Mouse (Mus musculus) brown adipose tissue, adult 24 weeks (tissue): ENCODE results near the gene Wrnip1. TPM values are rescaled to one million over a fixed set of nuclear protein-coding genes. Genes with fewer than 3 reads are reported as not detected.

Source experiments
- H3K27ac ChIP-seq: fragments of 200-500 bp; replicated peaks from 2 replicates; pipeline ENCODE4 v1.5.1; 2012; ENCODE audit warnings: low read depth, mild to moderate bottlenecking, low read length
- H3K4me1 ChIP-seq: fragments of 200-500 bp; 2 replicates; pipeline ENCODE4 v1.6.1; 2012; ENCODE audit warnings: low read length, mixed read lengths; ENCODE audit not compliant: control insufficient read depth, insufficient read depth, insufficient read length
- H3K4me3 ChIP-seq: fragments of 200-500 bp; 2 replicates; pipeline ENCODE4 v1.5.1; 2012; ENCODE audit warnings: low read depth, mild to moderate bottlenecking, low read length, moderate library complexity; ENCODE audit not compliant: insufficient read depth
- polyA plus RNA-seq: library from polyadenylated mRNA; stranded (reverse); fragments of >200 nt; gene quantifications from 2 replicates; pipeline ENCODE4 v1.2.4, GENCODE M21; 2012; ENCODE audit not compliant: missing spikeins, insufficient read depth, insufficient read length

Wrnip1 gene
- 4.9 and 8.0 TPM in 2 replicates for polyA plus RNA-seq

DNA sequence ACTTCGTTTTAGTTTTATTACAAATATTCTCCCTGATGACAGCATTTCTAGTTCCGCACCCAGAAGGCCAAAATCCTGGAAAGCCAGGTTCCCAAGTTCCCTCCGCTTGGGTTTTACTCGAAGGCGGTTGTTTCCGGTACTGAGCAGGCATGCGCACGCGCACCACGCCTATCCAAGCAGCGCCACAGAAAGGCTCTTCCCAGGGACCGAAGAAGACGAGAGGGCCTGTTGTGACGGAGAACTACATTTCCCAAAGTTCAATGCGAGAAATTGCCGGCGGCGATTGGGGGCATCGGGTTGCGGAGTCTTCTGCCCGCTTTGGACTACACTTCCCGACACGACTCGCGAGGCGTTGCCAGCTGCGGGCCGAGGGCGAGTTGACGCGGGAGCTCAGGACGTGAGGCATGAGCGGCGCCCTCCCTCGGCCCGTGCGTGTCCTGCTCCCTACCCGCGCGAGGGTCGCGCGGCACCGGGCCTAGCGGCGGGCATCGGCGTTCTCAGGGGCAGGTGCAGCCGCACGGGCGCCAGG, at the start of gene Wrnip1:
Wrnip1 (plus strand) TSS at position 346 of the 529 bp plus-strand sequence.
- H3K4me3 ChIP-seq = peak within 1 kb of the TSS; percentile 75
- H3K4me1 ChIP-seq = peaks cover 3% of the 10 kb centered on the region; the same call in 1 of the 2 replicates
- peak within 1 kb of the TSS; percentile 42 for H3K27ac ChIP-seq

DNA sequence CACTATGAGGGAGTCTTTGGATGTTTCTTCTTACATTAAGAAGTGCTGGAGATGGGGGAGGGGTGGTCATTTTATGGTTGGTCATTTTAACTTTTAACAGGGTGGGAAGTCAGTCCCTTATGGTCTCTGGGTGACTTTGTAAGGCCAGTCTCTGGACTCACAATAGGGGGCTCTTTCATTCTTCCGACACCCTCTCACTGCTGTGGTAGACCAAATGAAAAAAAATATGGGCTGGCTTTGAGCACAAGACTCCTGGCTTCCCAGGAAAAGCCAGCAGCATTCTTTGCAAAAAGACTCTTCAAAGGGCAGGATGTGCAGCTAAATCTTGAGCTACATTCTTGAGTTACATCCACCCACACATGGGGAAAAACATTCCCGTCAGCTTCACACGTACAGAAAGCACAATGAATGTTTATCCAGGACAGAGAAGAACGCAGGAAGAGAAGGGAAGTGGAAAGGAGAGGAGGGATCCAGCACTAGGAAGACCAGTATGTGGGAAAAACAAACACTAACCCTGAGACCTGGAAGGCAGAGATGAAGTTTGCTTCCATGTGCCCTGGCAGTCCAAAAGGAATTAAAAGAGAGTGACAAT, 49.7 kb upstream of the Wrnip1 start:
- no peak overlapping the region for H3K27ac ChIP-seq
- no peaks in the 10 kb centered on the region for H3K4me1 ChIP-seq
- H3K4me3 ChIP-seq = no peak overlapping the region

DNA sequence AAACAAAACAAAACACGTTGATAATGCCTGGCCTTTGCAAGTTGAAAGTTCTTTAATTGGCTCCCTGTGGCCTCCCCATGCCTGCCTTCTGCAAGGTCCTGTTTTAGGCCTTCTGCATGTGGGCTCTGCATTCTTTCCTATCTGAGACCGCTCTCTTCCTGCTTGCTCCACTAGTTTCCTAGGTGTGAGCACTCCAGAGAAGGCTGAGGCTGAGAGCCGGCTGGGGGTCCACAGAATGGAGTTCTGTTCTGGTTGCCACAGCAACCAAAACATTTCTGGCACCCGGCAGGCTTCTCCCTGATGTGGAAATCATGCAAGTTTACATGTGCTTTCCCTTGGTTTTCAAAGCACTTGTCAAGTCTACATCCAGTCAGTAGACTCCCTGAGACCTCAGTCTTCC, 42.8 kb upstream of the Wrnip1 start:
- peaks cover 3% of the 10 kb centered on the region for H3K4me1 ChIP-seq
- no peak overlapping the region for H3K27ac ChIP-seq
- H3K4me3 ChIP-seq = no peak overlapping the region

DNA sequence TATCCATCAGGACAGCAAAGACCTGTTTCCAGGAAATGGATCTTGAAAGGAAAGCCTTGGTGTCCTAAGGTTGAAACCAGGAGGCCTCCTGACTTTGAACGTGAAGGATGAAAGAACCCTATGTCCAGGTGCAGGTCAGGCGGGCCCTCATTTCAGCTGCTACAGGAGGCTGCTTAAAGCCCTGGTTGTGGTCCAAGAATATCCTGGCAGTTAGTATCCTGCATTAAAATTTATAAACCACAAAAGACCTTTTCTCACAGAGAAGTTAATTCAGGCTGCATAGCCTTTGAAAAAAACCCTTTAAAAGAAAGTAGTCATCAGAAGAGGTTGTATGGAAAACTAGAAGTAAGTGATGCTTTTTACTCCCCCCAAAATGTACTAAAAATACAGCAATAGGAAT, 41.0 kb upstream of the Wrnip1 start:
- Histone ChIP-seq H3K4me1 (peaks cover 3% of the 10 kb centered on the region), H3K4me3 (no peak overlapping the region), H3K27ac (no peak overlapping the region)

DNA sequence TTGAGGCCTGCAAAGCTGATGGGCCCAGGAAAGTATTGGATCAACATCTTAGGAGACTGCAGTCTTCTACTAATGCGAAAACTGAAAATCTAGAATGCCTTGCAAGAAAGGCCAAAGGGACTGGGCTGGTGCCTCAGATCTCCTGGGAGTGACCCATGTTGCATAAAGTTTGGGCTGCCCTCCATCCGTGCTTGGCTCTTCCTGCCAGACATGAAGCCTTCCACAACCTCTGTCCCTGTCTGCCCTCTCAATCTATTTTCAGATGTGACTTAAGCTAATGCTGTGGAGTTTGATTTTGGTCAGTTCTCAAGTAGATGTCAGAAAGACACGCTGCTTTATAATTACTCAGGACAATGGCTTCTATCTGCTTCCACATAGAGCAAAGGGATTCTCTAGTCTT, 38.7 kb upstream of the Wrnip1 start:
- H3K27ac ChIP-seq = no peak overlapping the region
- H3K4me3 ChIP-seq = no peak overlapping the region
- peaks cover 3% of the 10 kb centered on the region for H3K4me1 ChIP-seq

DNA sequence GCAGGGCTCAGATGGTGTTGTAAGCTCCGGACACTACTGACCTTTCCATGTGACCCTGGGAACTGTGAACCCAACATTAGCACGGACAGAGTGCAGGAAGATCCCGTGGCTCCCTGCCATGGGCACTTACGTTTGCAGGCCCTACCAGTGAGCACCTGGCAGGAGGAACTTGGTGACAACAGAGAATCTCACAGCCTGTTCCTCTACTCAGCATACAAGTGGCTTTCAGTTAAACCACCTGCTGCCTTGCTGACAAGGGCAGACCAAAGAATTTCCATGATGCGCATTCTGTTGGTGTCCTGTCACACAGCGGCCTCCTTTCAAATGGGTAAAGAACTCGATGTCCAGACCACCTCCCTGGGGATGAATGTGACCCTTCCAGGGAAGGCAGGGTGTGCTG, 37.4 kb upstream of the Wrnip1 start:
- Histone ChIP-seq H3K27ac (no peak overlapping the region), H3K4me3 (no peak overlapping the region), H3K4me1 (peaks cover 3% of the 10 kb centered on the region)

DNA sequence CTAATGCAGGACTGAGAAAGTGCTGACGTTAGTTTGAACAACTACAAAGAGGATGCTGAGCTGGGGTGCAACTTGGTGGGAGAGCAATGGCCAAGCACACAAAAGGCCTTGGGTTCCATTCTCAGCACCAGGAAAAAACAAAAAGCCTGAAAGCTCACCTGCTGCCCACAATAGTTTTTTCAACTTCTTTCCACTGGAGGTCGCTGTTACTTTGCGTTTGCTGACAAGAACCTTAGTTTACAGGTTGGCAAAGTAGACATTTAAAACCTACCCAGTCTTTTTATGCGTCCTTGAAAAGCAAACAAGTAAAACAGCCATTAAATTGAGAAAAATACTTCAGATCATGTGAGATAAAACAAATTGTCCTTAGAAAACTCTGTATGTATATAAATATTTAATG, 33.7 kb upstream of the Wrnip1 start:
- no peaks in the 10 kb centered on the region for H3K4me1 ChIP-seq
- H3K27ac ChIP-seq = no peak overlapping the region
- no peak overlapping the region for H3K4me3 ChIP-seq

DNA sequence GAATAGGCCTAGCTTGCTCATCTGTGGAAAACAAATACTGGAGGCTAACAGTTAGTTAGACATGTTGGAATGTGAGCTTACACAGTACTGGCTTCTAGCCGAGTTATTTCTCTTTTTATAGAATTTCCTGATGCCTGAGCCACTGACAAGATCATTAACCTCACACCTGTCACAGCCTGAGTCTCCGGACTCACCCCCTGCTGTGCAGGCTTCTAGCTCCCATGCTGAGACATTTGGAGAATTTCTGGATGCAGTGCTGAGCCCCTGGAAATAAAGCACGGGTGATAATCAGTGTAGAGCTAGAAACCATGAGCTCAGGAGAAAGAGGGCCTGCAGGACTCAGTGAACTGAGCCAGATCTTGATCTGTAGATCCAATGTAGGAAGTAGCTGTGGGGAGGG, 31.9 kb upstream of the Wrnip1 start:
- Histone ChIP-seq H3K27ac (no peak overlapping the region), H3K4me1 (no peaks in the 10 kb centered on the region), H3K4me3 (no peak overlapping the region)

DNA sequence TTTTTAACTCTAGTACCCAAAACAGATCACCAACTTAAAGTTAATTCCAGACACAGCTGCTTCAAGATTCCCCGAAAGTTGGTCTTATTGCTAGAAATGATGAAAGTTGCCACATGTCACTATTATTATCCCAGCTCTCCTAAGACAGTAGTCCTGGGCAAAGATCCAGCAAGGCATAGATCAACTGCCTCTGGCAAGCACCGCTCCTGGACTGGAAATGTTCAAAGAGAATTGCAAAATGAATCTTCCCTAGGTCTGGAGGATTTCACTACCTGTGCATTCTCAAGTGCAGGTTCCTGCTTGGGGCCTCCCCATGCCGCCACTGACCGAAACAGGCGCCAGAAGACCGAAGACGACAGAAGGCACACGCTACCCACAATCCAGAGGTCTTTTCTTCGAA, 25.9 kb upstream of the Wrnip1 start:
- Histone ChIP-seq H3K4me1 (peaks cover 3% of the 10 kb centered on the region; the same call in 1 of the 2 replicates), H3K27ac (no peak overlapping the region), H3K4me3 (no peak overlapping the region)

DNA sequence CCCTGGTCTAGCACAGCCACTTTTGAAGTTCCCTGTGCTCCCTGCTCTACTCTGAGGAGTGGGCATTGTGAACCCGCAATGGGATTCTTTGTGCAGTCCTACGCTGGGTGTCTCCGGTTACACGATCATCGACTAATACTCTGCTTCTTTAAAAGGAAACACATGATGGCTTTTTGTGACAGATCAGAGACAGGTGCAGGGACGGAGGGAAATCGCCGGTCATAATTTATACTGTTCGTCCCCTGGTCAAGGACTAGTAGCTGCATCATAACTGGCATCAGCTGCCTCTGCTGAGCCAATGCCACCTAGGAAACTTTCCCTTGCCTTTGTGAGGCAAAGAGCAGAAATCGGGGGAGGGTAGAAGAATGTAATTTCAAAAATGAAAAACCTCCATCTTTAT, 25.5 kb upstream of the Wrnip1 start:
- H3K4me1 ChIP-seq = peaks cover 3% of the 10 kb centered on the region; the same call in 1 of the 2 replicates
- no peak overlapping the region for H3K27ac ChIP-seq
- H3K4me3 ChIP-seq = no peak overlapping the region

DNA sequence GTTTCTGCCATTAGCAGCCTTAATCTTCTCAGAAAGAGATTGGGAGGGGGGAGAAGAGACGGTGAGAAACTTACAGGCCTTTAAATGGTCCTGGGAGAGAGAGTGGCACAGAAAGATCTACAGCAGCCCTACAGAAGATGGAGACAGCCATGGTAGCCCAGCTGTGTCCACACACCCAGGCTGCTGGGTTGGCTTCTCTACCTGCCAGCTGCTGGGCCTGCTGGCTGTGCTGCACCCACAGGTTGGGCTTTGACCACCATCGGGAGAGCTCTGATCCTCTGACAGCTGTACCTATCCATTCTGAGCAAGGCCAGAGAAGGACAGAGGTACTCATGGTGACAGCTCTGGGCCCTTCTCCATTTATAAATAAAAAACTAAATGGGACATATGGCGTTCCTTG, 23.0 kb upstream of the Wrnip1 start:
- peaks cover 3% of the 10 kb centered on the region; the same call in 1 of the 2 replicates for H3K4me1 ChIP-seq
- no peak overlapping the region for H3K27ac ChIP-seq
- no peak overlapping the region for H3K4me3 ChIP-seq

DNA sequence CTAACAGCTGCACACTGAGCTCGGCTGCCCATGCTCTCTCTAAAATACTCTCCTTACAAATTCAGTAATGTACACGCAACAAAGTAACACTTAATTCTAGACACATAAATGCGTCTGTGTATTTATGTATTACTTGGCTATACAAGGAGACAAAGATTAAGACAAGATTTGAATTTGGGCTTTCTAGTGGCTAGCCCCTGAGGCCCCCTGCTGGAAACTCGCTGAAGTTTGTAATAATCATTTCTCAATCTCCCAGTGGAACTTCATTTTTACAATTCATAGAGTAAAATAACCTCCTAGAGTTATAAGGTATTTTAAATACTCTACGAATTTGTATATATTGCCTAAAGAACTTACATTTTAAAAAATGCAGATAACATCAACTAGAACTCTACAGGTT, 18.8 kb upstream of the Wrnip1 start:
- no peak overlapping the region for H3K27ac ChIP-seq
- H3K4me3 ChIP-seq = no peak overlapping the region
- no peaks in the 10 kb centered on the region for H3K4me1 ChIP-seq

DNA sequence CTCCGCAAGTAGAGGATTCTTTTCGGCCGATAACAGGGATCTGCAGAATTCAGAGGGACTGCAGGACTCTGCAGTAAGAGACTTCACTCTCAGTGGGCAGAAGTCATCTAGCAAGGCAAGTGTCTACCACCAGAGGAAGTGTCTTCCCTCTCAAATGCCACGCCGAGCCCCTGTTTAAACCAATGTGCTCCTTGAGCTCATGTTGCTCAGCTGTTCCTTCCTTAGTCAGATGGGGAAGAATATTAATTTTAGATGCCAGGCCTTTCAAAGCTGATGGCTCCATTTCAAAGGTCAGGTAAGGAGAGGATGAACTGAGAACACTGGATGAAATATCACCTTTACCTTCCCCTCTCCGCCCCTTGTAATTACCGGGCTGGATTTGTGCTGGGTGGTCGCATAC, 18.0 kb upstream of the Wrnip1 start, which contains the start of gene Mylk4:
Mylk4 (minus strand) TSS at position 139 of the 400 bp plus-strand sequence.
- Histone ChIP-seq H3K27ac (no peak within 1 kb of the TSS), H3K4me1 (no peaks in the 10 kb centered on the region), H3K4me3 (no peak within 1 kb of the TSS)

DNA sequence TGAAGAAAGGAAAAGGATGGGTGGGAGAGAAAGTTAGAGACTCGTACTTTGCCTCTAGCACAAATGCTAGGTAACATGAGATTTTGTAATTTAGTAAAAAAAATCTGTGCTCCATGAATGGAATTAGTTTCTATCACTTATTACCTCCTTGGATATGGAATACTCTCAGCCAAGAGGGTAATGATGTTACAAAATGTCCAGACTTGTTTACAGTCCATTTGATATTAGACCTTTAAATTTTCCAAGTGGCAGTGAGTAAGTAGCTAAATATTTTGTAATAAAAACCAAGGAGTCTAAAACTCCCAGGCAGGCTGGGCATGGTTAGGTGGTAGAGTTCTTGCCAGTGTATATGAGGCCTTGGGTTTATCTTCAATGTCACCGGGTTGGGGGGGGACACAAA, 14.3 kb upstream of the Wrnip1 start:
- no peaks in the 10 kb centered on the region for H3K4me1 ChIP-seq
- H3K4me3 ChIP-seq = no peak overlapping the region
- no peak overlapping the region for H3K27ac ChIP-seq

DNA sequence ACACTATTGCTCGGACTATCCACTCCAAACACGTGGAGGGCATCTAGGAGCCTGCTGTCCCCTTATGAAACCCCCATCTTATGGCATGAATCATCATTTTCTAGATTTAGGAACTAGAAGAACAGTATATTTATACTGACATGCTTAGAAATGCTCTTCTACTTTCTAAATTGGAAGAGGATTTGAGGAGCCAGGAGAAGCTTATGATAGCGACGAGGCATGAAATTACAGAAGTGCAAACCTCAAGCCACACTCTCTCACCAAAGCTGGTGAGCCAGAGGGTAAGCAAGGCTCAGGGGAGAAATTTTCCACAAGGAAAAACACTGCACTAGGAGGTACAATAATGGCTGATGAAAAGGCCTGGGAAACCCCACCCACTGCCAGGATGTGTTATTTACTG, 12.1 kb upstream of the Wrnip1 start:
- no peaks in the 10 kb centered on the region; the same call in 1 of the 2 replicates for H3K4me1 ChIP-seq
- no peak overlapping the region for H3K27ac ChIP-seq
- no peak overlapping the region for H3K4me3 ChIP-seq

DNA sequence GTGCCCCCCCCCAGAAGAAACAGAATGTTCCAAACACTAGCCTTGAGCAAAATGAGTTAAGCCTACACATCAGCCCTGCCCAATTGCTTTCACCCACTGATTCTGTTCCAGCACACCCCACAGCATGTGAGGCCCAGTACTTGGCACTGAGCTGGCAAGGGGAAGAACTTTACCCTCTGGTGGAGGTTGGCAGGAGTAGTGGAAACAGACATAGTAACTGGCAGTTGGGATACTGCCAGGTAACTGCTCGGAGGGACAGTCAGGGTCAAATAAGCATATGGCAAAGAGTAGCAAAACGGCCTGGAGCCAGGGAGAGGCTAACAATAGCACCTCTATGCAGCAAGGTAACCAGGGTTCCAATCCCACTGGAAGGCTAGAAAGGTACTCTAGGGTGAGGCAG, 7.2 kb upstream of the Wrnip1 start:
- no peak overlapping the region for H3K27ac ChIP-seq
- H3K4me3 ChIP-seq = no peak overlapping the region
- no peaks in the 10 kb centered on the region; the same call in 1 of the 2 replicates for H3K4me1 ChIP-seq
